Mouse (Mus musculus): ENCODE results near the gene Mycbp.
"Not testable (repeated sequence)": the region's sequence is repeated elsewhere in the genome, so short reads cannot be mapped to it uniquely, and the experiment has no call there.

Mycbp gene

GRCm38 (mm10) chr4:123904333-123905125 is at the start of gene Mycbp:
Gene Mycbp, plus strand, starts transcription at chr4:123904832.
- DNase-seq, result peak; percentile 99

- DNase-seq, result no peak
Observed at GRCm38 (mm10) chr4:123856888-123857287, 47.7 kb upstream of the Mycbp start.

DNA sequence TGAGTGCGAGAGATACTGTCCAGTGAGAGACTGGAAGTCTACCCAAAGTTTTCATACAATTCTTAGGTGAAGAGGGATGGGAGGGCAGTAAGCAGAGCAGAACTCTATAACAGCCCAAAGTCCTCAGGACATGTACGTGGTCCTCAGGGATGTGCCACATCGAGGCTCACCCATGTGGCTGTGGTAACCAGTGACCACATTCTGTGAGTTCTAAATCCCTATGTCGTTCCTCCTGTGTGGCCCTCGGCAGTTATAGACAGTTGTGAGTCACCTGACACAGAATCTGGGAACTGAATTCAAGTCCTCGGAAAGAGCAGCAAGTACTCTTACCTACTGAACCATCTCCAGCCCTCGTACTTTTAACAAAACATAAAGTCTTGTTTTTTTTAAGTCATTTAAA is 46.5 kb upstream of the Mycbp start:
- DNase-seq, result no peak

DNA sequence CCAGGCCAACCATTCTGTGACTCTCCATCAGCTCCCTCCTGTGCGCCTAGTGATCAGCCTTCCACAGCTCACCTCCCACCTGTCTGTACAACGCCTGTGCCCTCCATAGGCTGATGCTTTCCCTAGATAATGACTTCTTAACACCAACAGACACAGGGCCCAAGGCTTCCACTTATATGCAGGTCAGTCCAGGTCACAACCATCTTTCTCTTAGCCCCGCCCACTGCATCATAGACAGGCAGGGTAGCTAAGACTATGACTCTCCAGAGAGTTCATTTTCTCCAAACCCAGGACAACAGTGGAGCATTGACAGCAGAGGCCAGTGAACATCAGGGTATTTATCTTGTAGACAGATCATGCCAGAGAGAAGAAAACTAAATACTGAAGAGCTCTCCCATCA is 45.3 kb upstream of the Mycbp start, which contains the start of gene 4933427I04Rik:
Gene 4933427I04Rik, plus strand, starts transcription at position 301 of the 400 bp plus-strand sequence.
- no peak for DNase-seq

- DNase-seq, result no peak
Observed at GRCm38 (mm10) chr4:123859803-123860202, 44.8 kb upstream of the Mycbp start.

DNA sequence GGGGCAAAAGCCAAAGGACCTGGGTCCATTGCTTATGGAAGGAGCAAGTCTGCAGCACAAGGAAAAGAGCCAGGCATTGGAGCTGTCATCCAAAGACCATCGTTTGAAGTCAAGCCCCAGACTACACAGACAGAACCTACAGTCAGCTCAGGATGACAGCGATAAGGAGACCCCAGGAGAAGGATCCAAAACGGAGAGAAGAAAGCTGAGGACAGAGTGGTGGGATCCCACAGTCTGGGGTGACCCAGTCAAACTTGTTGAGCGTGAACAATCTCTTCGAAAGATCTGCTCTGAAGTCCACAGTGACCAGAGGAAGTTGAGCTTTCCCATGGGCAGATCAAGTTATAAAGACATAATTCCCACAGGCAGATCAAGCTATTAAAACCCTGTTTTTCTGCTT is 44.0 kb upstream of the Mycbp start:
- no peak for DNase-seq

DNA sequence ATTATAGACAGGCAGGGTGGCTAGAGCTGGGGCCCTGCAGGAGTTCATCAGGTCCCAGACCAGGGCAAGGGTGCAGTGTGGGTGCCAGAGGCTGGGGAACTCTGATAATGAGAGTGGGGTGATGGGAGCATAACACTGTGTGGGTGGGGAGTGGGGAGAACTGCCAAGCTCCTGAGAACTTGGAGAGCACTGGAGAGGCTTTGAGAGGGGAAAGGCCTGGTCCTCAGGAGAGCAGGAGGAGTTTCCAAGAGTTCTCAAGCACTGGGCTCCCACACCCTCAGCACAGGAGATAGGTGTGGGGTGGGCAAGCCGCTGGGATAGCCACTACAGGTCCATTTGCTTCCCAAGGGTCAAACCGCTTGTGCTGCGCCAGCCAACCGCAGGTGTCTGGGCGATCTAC is 10.9 kb upstream of the Mycbp start:
- no peak for DNase-seq

DNA sequence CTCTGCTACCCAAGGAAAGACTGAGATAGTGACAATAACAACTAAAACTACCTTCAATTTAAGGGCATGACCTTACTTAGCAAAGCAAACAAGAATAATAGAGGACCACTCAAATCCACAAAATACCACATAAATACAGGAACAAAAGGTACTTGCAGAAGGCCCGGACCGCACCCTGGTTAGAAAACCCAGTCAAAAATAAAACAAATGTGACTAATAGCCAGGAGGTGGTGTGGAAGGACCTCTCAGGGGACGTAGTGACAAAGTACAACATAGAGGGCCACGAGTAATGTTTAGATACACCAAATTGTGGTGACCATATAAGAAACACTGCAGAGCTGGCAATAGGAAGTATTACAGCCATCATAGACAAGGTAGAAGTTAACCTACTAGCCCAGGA is 10.3 kb upstream of the Mycbp start:
- no peak for DNase-seq

GRCm38 (mm10) chr4:123898696-123899095 is 5.9 kb upstream of the Mycbp start:
- DNase-seq, result peak; percentile 79 to 82

DNA sequence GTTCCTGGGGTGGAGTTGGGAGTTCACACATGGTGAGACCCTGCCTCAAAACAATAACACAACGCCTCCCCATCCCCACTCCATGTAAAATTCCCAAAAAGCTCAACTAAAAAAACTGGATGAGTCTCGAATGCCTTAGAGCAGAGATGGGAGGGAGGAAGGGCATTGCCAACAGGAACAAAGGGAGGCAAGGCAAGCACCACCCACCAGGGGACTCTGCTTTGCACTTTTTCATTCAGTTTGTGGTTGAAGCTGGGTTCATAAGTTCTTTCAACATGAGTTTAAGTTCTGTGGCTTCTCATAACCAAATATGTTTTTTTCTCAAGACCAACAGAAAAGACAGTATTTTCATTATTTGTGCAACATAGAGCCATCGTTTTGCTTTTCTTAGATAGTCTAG is 1.2 kb upstream of the Mycbp start:
- no peak for DNase-seq

DNA sequence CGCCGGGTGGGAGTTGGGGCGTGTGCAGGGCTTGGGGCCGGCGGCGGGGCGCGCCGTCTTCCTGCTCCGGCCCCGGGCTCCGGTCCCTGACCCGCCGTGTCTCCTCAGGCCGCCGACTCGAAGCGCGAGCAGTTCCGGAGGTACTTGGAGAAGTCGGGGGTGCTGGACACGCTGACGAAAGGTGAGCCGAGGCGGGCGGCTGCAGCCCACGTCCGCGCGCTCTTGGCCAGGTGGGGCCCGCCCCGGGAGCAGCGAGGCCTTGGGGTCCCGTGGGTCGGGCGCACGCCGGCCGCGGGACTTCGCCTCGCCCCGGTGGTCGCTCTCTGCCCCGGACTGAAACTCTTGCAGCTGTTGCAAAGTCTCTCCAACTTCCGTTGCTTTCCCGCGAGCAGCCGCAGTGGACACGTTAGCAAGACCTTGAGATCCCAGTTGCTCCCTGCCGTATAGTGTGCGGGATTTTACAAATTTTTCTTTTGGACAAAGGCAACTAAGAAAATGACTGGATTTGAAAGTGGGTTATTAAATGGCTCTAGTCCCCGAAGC is 565 bp downstream of the Mycbp start:
- no peak for DNase-seq

GRCm38 (mm10) chr4:123911503-123911902 is 6.9 kb downstream of the Mycbp start:
- no peak for DNase-seq

- DNase-seq, result no peak
Observed at GRCm38 (mm10) chr4:123912431-123912830, 7.8 kb downstream of the Mycbp start.

DNA sequence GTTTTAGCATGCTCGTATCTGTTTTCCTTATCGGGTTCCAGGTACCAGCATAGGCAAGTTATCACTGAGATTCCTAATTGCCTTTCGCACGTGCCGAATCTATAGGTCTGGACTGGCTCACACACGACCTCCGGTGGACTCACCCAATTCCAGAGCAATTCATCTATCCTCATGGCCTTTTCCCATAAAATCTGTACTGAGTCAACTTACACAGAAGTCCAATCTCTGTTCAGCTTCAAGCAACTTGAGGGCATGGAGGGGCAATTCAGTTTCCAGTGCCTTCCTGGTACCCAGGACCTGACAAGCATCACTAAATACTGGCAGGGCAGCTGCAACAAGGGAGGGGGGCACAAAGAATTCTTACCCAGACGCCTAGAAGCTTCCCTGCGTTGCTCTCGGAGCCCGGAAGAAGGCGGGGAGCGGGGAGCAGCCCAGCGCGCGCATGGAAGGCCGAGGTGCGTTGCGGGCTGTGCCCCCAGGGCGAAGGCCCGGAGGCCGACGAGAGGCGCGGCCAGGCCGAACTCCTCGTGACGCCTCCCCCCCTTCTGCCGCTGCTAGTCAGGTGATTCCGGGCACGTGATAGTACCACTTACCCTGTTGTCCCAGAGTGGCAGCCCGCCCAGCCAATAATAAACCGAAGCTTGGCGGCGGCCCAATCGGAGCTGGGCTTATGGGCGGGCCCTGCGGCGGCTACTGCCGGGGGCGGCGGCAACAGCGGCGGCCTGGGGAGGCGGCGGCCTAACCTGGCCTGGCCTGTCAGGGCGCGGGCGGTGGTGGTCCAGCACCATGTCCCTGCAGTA is 12.3 kb downstream of the Mycbp start, which contains the start of gene Rragc:
Gene Rragc, plus strand, starts transcription at position 699 of the 800 bp plus-strand sequence.
- DNase-seq, result peak; percentile 100

- DNase-seq, result no peak
Observed at GRCm38 (mm10) chr4:123917548-123918140, 13.0 kb downstream of the Mycbp start, which contains the start of gene 4930535I16Rik. Gene 4930535I16Rik, minus strand, starts transcription at chr4:123918022.

- DNase-seq, result peak in 1 of 2 experiments; percentile 23
Observed at GRCm38 (mm10) chr4:123918851-123919250, 14.2 kb downstream of the Mycbp start.

GRCm38 (mm10) chr4:123921055-123921565 is 16.5 kb downstream of the Mycbp start:
- DNase-seq, result no peak

DNA sequence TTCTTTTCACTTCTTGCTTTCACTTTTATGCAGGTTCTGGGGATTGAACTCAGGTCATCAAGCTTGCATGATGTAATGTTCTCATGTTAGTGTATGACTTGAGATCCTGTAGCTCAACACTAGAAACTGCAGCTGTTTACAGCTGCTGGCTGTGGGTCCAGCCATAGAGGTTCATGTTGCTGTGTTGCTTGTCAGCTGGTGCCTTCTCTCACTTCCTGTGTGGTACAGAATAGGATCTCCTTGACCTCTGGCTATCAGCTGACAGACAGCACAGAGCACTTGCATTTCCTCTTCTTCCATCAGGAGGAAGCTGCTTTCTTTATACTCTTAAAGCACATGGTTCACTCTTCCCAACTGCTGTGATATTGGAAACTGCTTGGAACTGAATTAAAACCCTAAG is 23.3 kb downstream of the Mycbp start:
- DNase-seq, result no peak

DNA sequence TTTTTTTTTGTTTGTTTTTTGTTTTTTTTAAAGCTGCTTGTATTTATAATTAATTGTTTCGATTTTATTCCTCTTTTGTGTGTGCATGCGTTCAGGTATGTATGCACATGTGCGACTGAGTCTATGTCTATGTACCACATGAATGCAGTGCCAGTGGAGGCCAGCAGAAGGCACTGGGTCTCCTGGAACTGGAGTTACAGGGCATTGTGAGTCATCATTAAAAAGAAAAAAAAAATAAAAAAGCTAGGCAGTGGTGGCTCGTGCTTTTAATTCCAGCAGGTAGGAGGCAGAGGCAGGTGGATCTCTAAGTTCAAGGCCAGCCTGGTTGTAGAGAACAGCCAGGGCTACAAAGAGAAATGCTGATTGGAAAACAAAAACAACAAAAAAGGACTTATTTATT is 25.4 kb downstream of the Mycbp start:
- DNase-seq, result no peak

- DNase-seq, result no peak
Observed at GRCm38 (mm10) chr4:123934306-123934705, 29.7 kb downstream of the Mycbp start.

DNA sequence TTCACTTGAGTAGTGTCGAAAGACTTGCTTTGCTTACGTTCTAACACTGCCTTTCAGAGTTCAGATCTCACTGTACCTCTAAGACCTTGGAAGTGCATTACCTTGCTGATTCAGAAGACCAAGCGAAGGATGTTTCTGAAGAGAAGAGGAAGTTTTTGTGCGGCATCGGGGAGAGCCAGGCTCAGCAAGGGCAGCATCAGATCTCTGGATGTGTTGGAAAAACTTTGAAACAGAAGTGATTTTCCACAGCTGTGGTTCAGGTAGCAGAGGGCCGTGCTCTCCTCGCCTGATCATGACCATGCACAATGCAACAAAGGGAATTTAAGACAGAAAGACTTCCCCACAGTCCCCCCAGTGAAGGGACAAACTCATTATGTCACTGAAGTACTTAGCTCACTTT is 31.4 kb downstream of the Mycbp start:
- DNase-seq, result no peak

GRCm38 (mm10) chr4:123939838-123940237 is 35.2 kb downstream of the Mycbp start:
- DNase-seq, result peak; percentile 80 to 89

- not testable (repeated sequence) for DNase-seq
Observed at GRCm38 (mm10) chr4:123940878-123941277, 36.2 kb downstream of the Mycbp start.

All from cerebellum, postnatal 10 days (tissue).